Mouse (Mus musculus) embryonic facial prominence, embryonic 12.5 days (tissue): ENCODE data around the gene Lysmd4. TPM values are rescaled to one million over a fixed set of nuclear protein-coding genes. Genes with fewer than 3 reads are reported as not detected.

Source experiments
- ATAC-seq: fragments of 200-750 bp; cut with Nextera tagmentation; 2 replicates; pipeline ENCODE4 v1.8.0; 2017; ENCODE audit not compliant: insufficient number of reproducible peaks, insufficient read depth, low FRiP score, low TSS enrichment
- H3K27ac ChIP-seq: fragments of 300-500 bp; sonication (generic); 2 replicates; pipeline ENCODE4 v1.5.1; 2016; ENCODE audit warnings: mild to moderate bottlenecking
- H3K27me3 ChIP-seq: fragments of 300-500 bp; sonication (generic); 2 replicates; pipeline ENCODE4 v1.6.1; 2016; ENCODE audit warnings: mild to moderate bottlenecking, moderate library complexity
- H3K36me3 ChIP-seq: fragments of 300-500 bp; sonication (generic); 2 replicates; pipeline ENCODE4 v1.6.1; 2016; ENCODE audit warnings: mild to moderate bottlenecking
- H3K4me1 ChIP-seq: fragments of 300-500 bp; sonication (generic); 2 replicates; pipeline ENCODE4 v1.6.1; 2016
- H3K4me2 ChIP-seq: fragments of 300-500 bp; sonication (generic); replicated peaks from 2 replicates; pipeline ENCODE4 v1.6.1; 2016; ENCODE audit warnings: mild to moderate bottlenecking, moderate library complexity
- H3K4me3 ChIP-seq: fragments of 300-500 bp; sonication (generic); 2 replicates; pipeline ENCODE4 v1.5.1; 2016; ENCODE audit warnings: mild to moderate bottlenecking
- H3K9ac ChIP-seq: fragments of 300-500 bp; sonication (generic); 2 replicates; pipeline ENCODE4 v1.6.1; 2016; ENCODE audit warnings: mild to moderate bottlenecking, moderate library complexity
- H3K9me3 ChIP-seq: fragments of 300-500 bp; sonication (generic); 2 replicates; pipeline ENCODE4 v1.6.1; 2016; ENCODE audit warnings: mild to moderate bottlenecking, moderate library complexity
- WGBS: fragments of 180-500 bp; shearing (Covaris S2); methylation state at CpG from one replicate; pipeline ENCODE4 v1.1.7; 2016; 5-methylcytosine and 5-hydroxymethylcytosine counted together
- polyA plus RNA-seq: library from polyadenylated mRNA; unstranded; fragments of >200 nt; fragmentation: Nextera tagmentation; extraction: Ambion mirVana; gene quantifications from 2 replicates; pipeline ENCODE4 v1.2.1, GENCODE M21; 2016

The Lysmd4 gene
- polyA plus RNA-seq = 16.7 and 18.6 TPM in 2 replicates

- Histone ChIP-seq H3K9ac (peak within 1 kb of the TSS; percentile 72), H3K4me2 (peak within 1 kb of the TSS; percentile 76), H3K4me3 (peak within 1 kb of the TSS; percentile 81), H3K27me3 (no peaks in the 10 kb centered on the region), H3K9me3 (no peaks in the 10 kb centered on the region), H3K4me1 (peaks cover 15% of the 10 kb centered on the region), H3K36me3 (peaks cover 18% of the 10 kb centered on the region), H3K27ac (no peak within 1 kb of the TSS)
- ATAC-seq = peak; percentile 96
- WGBS = 5% methylated on average over 31 of the region's 31 CpGs
These were observed at the start of gene Lysmd4 for GRCm38 (mm10) chr7:67222220-67222862. Gene Lysmd4, plus strand, starts transcription at chr7:67222544.

GRCm38 (mm10) chr7:67173522-67174195 is 48.7 kb upstream of the Lysmd4 start:
- Histone ChIP-seq H3K4me3 (no peak overlapping the region), H3K4me2 (no peak overlapping the region), H3K27ac (no peak overlapping the region), H3K27me3 (no peaks in the 10 kb centered on the region), H3K36me3 (no peaks in the 10 kb centered on the region), H3K9me3 (no peaks in the 10 kb centered on the region), H3K9ac (no peak overlapping the region), H3K4me1 (no peaks in the 10 kb centered on the region)
- WGBS = 77% methylated on average over 2 of the region's 2 CpGs
- no peak for ATAC-seq

- H3K9me3 ChIP-seq = no peaks in the 10 kb centered on the region
- no peak overlapping the region for H3K27ac ChIP-seq
- no peaks in the 10 kb centered on the region for H3K4me1 ChIP-seq
- ATAC-seq = no peak
- no peaks in the 10 kb centered on the region for H3K36me3 ChIP-seq
- H3K4me3 ChIP-seq = no peak overlapping the region
- no peaks in the 10 kb centered on the region for H3K27me3 ChIP-seq
- WGBS = 15% methylated on average over 4 of the region's 4 CpGs
- no peak overlapping the region for H3K9ac ChIP-seq
- no peak overlapping the region for H3K4me2 ChIP-seq
These were observed 38.6 kb upstream of the Lysmd4 start for GRCm38 (mm10) chr7:67183786-67184185.

GRCm38 (mm10) chr7:67199412-67199811 is 22.9 kb upstream of the Lysmd4 start:
- whole genome bisulfite sequencing = 22% methylated on average over 10 of the region's 10 CpGs
- no peak overlapping the region for H3K27ac ChIP-seq
- H3K4me2 ChIP-seq = no peak overlapping the region; the same call in 1 of the 2 replicates
- H3K9ac ChIP-seq = no peak overlapping the region
- H3K27me3 ChIP-seq = no peaks in the 10 kb centered on the region
- no peak overlapping the region for H3K4me3 ChIP-seq
- H3K4me1 ChIP-seq = no peaks in the 10 kb centered on the region
- no peaks in the 10 kb centered on the region for H3K9me3 ChIP-seq
- ATAC-seq = no peak
- no peaks in the 10 kb centered on the region for H3K36me3 ChIP-seq

GRCm38 (mm10) chr7:67203625-67204024 is 18.7 kb upstream of the Lysmd4 start:
- H3K9ac ChIP-seq = no peak overlapping the region
- no peak for ATAC-seq
- H3K9me3 ChIP-seq = no peaks in the 10 kb centered on the region

GRCm38 (mm10) chr7:67205734-67206425 is 16.5 kb upstream of the Lysmd4 start:
- no peak for ATAC-seq
- Histone ChIP-seq H3K9ac (no peak overlapping the region), H3K36me3 (no peaks in the 10 kb centered on the region), H3K9me3 (no peaks in the 10 kb centered on the region), H3K4me3 (no peak overlapping the region), H3K27me3 (no peaks in the 10 kb centered on the region), H3K27ac (no peak overlapping the region), H3K4me2 (no peak overlapping the region), H3K4me1 (peaks cover 5% of the 10 kb centered on the region; the same call in 1 of the 2 replicates)
- 88% methylated on average over 9 of the region's 9 CpGs for WGBS

More at GRCm38 (mm10) chr7:67203625-67204024, 18.7 kb upstream of the Lysmd4 start:
- H3K4me3 ChIP-seq = no peak overlapping the region
- no peak overlapping the region for H3K4me2 ChIP-seq
- no peak overlapping the region for H3K27ac ChIP-seq
- no peaks in the 10 kb centered on the region for H3K36me3 ChIP-seq
- 82% methylated on average over 3 of the region's 3 CpGs for WGBS
- H3K4me1 ChIP-seq = peaks cover 5% of the 10 kb centered on the region; the same call in 1 of the 2 replicates
- no peaks in the 10 kb centered on the region for H3K27me3 ChIP-seq

GRCm38 (mm10) chr7:67206496-67206895 is 15.8 kb upstream of the Lysmd4 start:
- no peak overlapping the region for H3K4me2 ChIP-seq
- H3K4me1 ChIP-seq = peaks cover 5% of the 10 kb centered on the region; the same call in 1 of the 2 replicates
- H3K9me3 ChIP-seq = no peaks in the 10 kb centered on the region
- ATAC-seq = no peak
- no peak overlapping the region for H3K9ac ChIP-seq
- H3K4me3 ChIP-seq = no peak overlapping the region
- H3K27me3 ChIP-seq = no peaks in the 10 kb centered on the region
- H3K36me3 ChIP-seq = no peaks in the 10 kb centered on the region
- H3K27ac ChIP-seq = no peak overlapping the region
- 78% methylated on average over 10 of the region's 10 CpGs for WGBS

- Histone ChIP-seq H3K27ac (no peak overlapping the region), H3K4me3 (no peak overlapping the region), H3K9ac (no peak overlapping the region), H3K4me1 (peaks cover 5% of the 10 kb centered on the region; the same call in 1 of the 2 replicates), H3K36me3 (no peaks in the 10 kb centered on the region), H3K4me2 (no peak overlapping the region), H3K9me3 (no peaks in the 10 kb centered on the region), H3K27me3 (no peaks in the 10 kb centered on the region)
- no peak for ATAC-seq
- WGBS = 41% methylated on average over 6 of the region's 6 CpGs
These were observed 14.6 kb upstream of the Lysmd4 start for GRCm38 (mm10) chr7:67207701-67208100.

- Histone ChIP-seq H3K9me3 (no peaks in the 10 kb centered on the region), H3K4me2 (no peak overlapping the region), H3K4me1 (peaks cover 5% of the 10 kb centered on the region; the same call in 1 of the 2 replicates), H3K27ac (no peak overlapping the region), H3K9ac (no peak overlapping the region), H3K36me3 (no peaks in the 10 kb centered on the region), H3K4me3 (no peak overlapping the region), H3K27me3 (no peaks in the 10 kb centered on the region)
- 77% methylated on average over 1 of the region's 1 CpGs for WGBS
- no peak for ATAC-seq
These were observed 14.0 kb upstream of the Lysmd4 start for GRCm38 (mm10) chr7:67208317-67208716.

- Histone ChIP-seq H3K9me3 (no peaks in the 10 kb centered on the region), H3K36me3 (no peaks in the 10 kb centered on the region), H3K27me3 (no peaks in the 10 kb centered on the region), H3K4me2 (no peak overlapping the region), H3K4me1 (peaks cover 5% of the 10 kb centered on the region; the same call in 1 of the 2 replicates), H3K4me3 (no peak overlapping the region), H3K9ac (no peak overlapping the region), H3K27ac (no peak overlapping the region)
- 0 out of 2 replicates have a peak, but pooled peaks have one; percentile 30 for ATAC-seq
- 73% methylated on average over 6 of the region's 6 CpGs for WGBS
These were observed 12.1 kb upstream of the Lysmd4 start for GRCm38 (mm10) chr7:67210004-67210833.

GRCm38 (mm10) chr7:67211341-67211740 is 11.0 kb upstream of the Lysmd4 start:
- Histone ChIP-seq H3K4me2 (no peak overlapping the region), H3K27ac (no peak overlapping the region), H3K36me3 (no peaks in the 10 kb centered on the region), H3K27me3 (no peaks in the 10 kb centered on the region), H3K4me1 (peaks cover 5% of the 10 kb centered on the region; the same call in 1 of the 2 replicates), H3K9me3 (no peaks in the 10 kb centered on the region), H3K9ac (no peak overlapping the region), H3K4me3 (no peak overlapping the region)
- no peak for ATAC-seq
- 58% methylated on average over 6 of the region's 6 CpGs for WGBS
